Mouse (Mus musculus) midbrain, embryonic 11.5 days (tissue): ENCODE results near the gene Il12b. TPM values are rescaled to one million over a fixed set of nuclear protein-coding genes. Genes with fewer than 3 reads are reported as not detected.

ENCODE experiments used
- ATAC-seq: fragments of 200-750 bp; cut with Nextera tagmentation; 2 replicates; pipeline ENCODE4 v1.8.0; 2017; ENCODE audit warnings: moderate TSS enrichment, moderate library complexity; ENCODE audit not compliant: low FRiP score
- DNase-seq: peaks from one replicate; pipeline ENCODE4 v3.0.0; 2015; ENCODE audit warnings: low spot score; ENCODE audit errors: missing footprints
- H3K27ac ChIP-seq: fragments of 300-500 bp; sonication (generic); 2 replicates; pipeline ENCODE4 v1.5.1; 2014; ENCODE audit warnings: low read depth, low read length
- H3K27me3 ChIP-seq: fragments of 300-500 bp; sonication (generic); 2 replicates; pipeline ENCODE4 v1.6.1; 2014; ENCODE audit warnings: mild to moderate bottlenecking, low read length, moderate library complexity, mixed read lengths; ENCODE audit not compliant: control insufficient read depth, insufficient read depth
- H3K36me3 ChIP-seq: fragments of 300-500 bp; sonication (generic); 2 replicates; pipeline ENCODE4 v1.6.1; 2014; ENCODE audit warnings: mild to moderate bottlenecking, low read length, moderate library complexity, mixed read lengths; ENCODE audit not compliant: control insufficient read depth, insufficient read depth
- H3K4me1 ChIP-seq: fragments of 300-500 bp; sonication (generic); 2 replicates; pipeline ENCODE4 v1.6.1; 2014; ENCODE audit warnings: low read length; ENCODE audit not compliant: control insufficient read depth, insufficient read depth
- H3K4me2 ChIP-seq: fragments of 300-500 bp; sonication (generic); 2 replicates; pipeline ENCODE4 v1.6.1; 2014; ENCODE audit warnings: mild to moderate bottlenecking, moderate library complexity
- H3K4me3 ChIP-seq: fragments of 300-500 bp; sonication (generic); 2 replicates; pipeline ENCODE4 v1.5.1; 2014; ENCODE audit warnings: low read depth, low read length
- H3K9ac ChIP-seq: fragments of 300-500 bp; sonication (generic); 2 replicates; pipeline ENCODE4 v1.6.1; 2014; ENCODE audit warnings: low read length
- H3K9me3 ChIP-seq: fragments of 300-500 bp; sonication (generic); 2 replicates; pipeline ENCODE4 v1.6.1; 2016; ENCODE audit warnings: low read length; ENCODE audit not compliant: control insufficient read depth
- WGBS: fragments of 180-500 bp; shearing (Covaris S2); extraction: QIAGEN DNeasy Blood & Tissue Kit; methylation state at CpG from one replicate; pipeline ENCODE4 v1.1.7; 2014; 5-methylcytosine and 5-hydroxymethylcytosine counted together
- polyA plus RNA-seq: library from polyadenylated mRNA; unstranded; fragments of >200 nt; fragmentation: Nextera tagmentation; extraction: Ambion mirVana; gene quantifications from 2 replicates; pipeline ENCODE4 v1.2.1, GENCODE M21; 2014

The Il12b gene
- polyA plus RNA-seq, 1 experiment from 2014 or later: not detected

DNA sequence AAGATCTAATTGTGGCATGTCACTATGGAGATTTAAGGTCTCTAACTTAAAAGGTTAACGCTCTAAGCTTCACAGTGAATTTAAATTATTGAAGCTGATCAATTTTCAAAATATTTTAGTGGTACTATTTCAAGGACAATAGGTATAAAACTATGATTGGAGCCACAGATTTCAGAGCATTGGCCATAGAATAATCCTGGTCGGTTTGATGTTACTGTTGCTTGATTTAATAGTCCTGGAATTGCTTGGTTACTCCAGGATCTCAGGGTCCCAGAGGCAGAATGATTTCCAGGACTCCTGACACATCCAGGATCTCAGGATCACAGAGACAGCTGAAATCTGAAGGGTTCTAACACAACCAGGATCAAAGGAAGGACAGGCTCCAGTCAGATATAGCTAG is 12.8 kb upstream of the Il12b start:
- 87% methylated on average over 2 of the region's 2 CpGs for WGBS
- Histone ChIP-seq H3K36me3 (no peaks in the 10 kb centered on the region), H3K4me1 (peaks cover 2% of the 10 kb centered on the region; the same call in 1 of the 2 replicates), H3K4me3 (no peak overlapping the region), H3K27me3 (no peaks in the 10 kb centered on the region), H3K9me3 (no peaks in the 10 kb centered on the region), H3K4me2 (no peak overlapping the region), H3K9ac (no peak overlapping the region), H3K27ac (no peak overlapping the region)
- no peak for DNase-seq
- no peak for ATAC-seq

DNA sequence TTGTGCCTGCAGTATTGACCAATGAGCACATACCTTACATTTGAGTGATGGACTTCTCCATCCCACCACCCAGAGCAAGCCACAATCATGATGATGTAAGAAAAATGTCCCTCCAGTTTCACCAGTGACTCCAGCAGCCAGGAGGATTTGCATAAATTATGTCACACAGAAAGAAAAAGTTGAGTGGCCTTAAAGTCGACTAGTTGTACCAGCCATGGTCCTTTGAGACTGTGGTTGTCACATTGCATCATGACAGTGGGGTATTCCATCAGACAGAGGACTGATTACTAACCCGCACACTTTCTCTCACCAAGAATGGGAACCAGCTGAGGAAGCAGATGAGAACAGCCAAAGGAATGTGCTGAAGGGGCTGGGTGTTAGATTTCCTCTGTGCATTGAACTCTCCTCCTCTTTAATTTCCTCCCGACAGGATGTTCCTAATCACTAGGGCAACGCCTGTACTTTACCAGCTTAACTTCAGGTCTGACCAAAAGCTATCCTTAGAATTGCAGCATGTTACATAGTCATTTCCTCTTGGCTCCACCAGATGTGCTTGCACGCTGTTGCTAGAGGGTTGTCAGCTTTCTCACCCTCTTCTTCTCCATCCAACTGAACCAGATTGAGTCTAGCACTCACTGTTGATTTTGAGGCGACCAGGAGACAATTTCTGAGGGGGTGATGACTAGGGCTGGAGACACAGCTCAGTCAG is 9.7 kb upstream of the Il12b start:
- H3K27me3 ChIP-seq: no peaks in the 10 kb centered on the region
- DNase-seq: no peak
- H3K9ac ChIP-seq: no peak overlapping the region
- H3K4me1 ChIP-seq: peaks cover 2% of the 10 kb centered on the region; the same call in 1 of the 2 replicates
- no peak overlapping the region for H3K27ac ChIP-seq
- no peak for ATAC-seq
- no peak overlapping the region for H3K4me2 ChIP-seq
- H3K9me3 ChIP-seq: no peaks in the 10 kb centered on the region
- no peaks in the 10 kb centered on the region for H3K36me3 ChIP-seq
- H3K4me3 ChIP-seq: no peak overlapping the region
- 55% methylated on average over 6 of the region's 6 CpGs for WGBS

DNA sequence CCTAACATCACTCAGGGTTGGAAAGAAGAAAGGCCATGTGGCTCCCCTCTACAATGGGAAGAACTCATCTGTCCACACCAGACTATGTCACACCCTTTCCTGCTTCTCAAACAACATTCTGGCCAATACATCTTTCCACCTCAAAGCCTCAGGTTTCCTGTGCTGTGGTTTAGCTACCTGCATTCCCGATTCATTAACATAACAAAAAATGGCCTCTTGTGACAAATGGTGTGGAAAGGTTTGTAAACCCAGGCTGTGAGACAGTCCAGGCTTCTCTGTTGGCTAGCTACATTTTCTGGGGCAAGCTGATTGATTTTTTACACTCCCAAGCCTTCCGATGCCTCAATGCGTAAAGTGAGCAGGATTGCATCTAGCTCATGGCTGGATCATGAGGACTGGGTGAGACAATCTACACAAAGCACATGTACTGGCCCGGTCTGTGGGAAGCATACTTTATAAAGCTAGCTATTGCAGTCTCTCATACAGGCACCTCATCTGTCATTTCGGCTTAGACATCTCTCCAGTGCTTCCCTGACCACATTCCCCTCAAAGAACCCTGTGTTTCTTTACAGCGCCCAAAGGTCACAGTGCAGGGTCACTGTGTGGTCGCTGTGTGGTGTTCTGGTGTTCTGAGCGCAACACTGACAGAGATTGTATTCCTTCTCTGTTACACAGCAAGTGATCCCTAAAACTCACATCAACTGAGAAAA is 6.6 kb upstream of the Il12b start:
- Histone ChIP-seq H3K9ac (no peak overlapping the region), H3K4me2 (no peak overlapping the region), H3K27ac (no peak overlapping the region), H3K36me3 (no peaks in the 10 kb centered on the region), H3K9me3 (no peaks in the 10 kb centered on the region), H3K4me1 (peaks cover 2% of the 10 kb centered on the region; the same call in 1 of the 2 replicates), H3K4me3 (no peak overlapping the region), H3K27me3 (no peaks in the 10 kb centered on the region)
- 85% methylated on average over 8 of the region's 8 CpGs for WGBS
- ATAC-seq (no peak), DNase-seq (no peak)

DNA sequence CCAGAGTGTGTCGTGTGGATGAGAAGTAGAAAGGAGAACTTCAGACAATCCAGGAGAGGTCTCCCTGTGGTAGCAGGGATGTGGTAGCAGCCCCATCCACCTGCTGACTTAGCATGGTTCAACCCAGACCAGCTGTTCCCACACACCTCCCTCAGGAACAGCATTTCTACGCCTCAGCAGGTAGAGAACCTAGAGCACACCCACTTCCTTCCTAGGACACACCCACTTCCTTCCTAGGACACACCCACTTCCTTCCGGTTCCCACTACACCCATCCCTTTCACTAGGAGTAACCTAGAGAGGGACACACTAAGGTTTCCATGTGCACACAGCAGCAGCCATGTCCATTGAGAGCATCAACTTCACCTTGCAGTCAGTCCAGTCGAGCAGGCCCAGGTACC is 4.5 kb upstream of the Il12b start:
- ATAC-seq (no peak), DNase-seq (no peak)
- no peaks in the 10 kb centered on the region for H3K4me1 ChIP-seq
- H3K9me3 ChIP-seq: no peaks in the 10 kb centered on the region
- no peak overlapping the region for H3K4me3 ChIP-seq
- H3K4me2 ChIP-seq: no peak overlapping the region
- no peak overlapping the region for H3K9ac ChIP-seq
- H3K27ac ChIP-seq: no peak overlapping the region
- 84% methylated on average over 4 of the region's 4 CpGs for WGBS
- H3K27me3 ChIP-seq: no peaks in the 10 kb centered on the region
- no peaks in the 10 kb centered on the region for H3K36me3 ChIP-seq

DNA sequence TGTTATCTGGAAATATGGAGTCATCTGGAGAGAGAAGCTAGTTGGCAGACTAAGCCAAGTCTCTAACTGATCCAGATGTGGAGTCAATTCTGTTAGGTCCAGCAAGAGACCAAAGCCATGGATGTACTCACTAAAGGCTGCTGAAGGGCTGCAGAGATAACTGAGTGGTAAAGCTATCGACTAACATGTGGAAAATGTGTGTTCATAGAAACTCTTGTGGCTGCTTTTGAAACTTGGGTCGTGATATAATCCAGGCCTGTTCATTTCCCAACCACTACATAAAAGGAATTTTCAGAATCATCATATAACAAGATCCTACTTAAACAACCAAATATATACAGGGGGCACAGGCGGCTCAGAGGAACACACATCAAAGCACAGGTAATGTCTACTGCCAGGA is 2.3 kb upstream of the Il12b start:
- H3K4me2 ChIP-seq: no peak overlapping the region
- H3K4me3 ChIP-seq: no peak overlapping the region
- DNase-seq: no peak
- no peaks in the 10 kb centered on the region for H3K27me3 ChIP-seq
- no peaks in the 10 kb centered on the region for H3K36me3 ChIP-seq
- no peak overlapping the region for H3K9ac ChIP-seq
- H3K4me1 ChIP-seq: no peaks in the 10 kb centered on the region
- H3K27ac ChIP-seq: no peak overlapping the region
- 80% methylated on average over 3 of the region's 3 CpGs for WGBS
- no peak for ATAC-seq
- H3K9me3 ChIP-seq: no peaks in the 10 kb centered on the region

DNA sequence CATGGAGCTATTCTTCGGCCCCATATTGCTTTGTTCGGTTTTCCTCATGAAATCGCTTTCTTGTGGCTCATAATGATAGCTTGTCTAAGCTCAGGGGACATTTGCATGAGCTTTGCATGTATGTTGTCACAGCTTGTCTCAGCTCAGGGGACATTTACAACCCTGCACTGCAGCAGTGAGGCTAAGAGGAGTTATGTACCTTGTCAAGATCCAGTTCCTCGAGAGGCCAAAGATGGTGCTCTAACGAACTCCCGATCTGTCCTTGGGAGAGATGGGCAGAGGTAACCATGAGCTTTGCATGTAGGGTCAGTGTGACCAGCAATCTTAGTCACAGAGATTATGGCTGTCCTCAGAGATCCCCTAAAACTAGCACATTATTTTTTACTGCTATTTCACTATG is 1.5 kb upstream of the Il12b start:
- ATAC-seq (no peak), DNase-seq (peak; percentile 88)
- Histone ChIP-seq H3K27me3 (no peaks in the 10 kb centered on the region), H3K36me3 (no peaks in the 10 kb centered on the region), H3K4me3 (no peak overlapping the region), H3K4me2 (peak overlapping the region; percentile 65; the same call in 1 of the 2 replicates), H3K27ac (no peak overlapping the region), H3K9ac (no peak overlapping the region), H3K4me1 (no peaks in the 10 kb centered on the region), H3K9me3 (no peaks in the 10 kb centered on the region)
- WGBS: 73% methylated on average over 6 of the region's 6 CpGs

DNA sequence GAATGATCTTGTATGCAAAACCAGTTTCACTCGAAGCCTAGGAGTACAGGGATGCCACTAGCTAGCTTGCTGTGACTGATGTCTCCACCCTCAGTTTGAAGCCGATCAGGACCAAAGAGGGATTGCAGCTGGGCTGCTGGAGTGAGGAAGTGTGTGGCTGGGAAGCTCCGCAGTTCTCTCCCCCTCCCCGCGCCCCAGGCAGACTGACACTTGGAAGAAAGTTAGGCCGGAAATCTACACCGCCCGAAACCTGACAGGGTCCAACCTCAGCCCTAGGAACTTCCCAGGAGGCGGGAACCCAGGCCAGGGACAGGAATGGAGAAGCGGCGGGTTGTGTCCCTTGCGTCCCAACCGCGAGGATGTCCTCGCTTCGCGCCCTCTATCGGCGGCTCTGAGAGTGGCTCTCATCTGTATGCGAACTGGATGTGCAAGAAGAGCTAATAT is 1.1 kb upstream of the Il12b start:
- Histone ChIP-seq H3K4me1 (no peaks in the 10 kb centered on the region), H3K4me2 (peak overlapping the region; percentile 65), H3K9me3 (no peaks in the 10 kb centered on the region), H3K27ac (no peak overlapping the region), H3K27me3 (no peaks in the 10 kb centered on the region), H3K4me3 (peak overlapping the region; percentile 28; the same call in 1 of the 2 replicates), H3K36me3 (no peaks in the 10 kb centered on the region), H3K9ac (peak overlapping the region; percentile 62)
- 2% methylated on average over 18 of the region's 20 CpGs for WGBS
- peak; percentile 91 for ATAC-seq
- DNase-seq: peak; percentile 97

DNA sequence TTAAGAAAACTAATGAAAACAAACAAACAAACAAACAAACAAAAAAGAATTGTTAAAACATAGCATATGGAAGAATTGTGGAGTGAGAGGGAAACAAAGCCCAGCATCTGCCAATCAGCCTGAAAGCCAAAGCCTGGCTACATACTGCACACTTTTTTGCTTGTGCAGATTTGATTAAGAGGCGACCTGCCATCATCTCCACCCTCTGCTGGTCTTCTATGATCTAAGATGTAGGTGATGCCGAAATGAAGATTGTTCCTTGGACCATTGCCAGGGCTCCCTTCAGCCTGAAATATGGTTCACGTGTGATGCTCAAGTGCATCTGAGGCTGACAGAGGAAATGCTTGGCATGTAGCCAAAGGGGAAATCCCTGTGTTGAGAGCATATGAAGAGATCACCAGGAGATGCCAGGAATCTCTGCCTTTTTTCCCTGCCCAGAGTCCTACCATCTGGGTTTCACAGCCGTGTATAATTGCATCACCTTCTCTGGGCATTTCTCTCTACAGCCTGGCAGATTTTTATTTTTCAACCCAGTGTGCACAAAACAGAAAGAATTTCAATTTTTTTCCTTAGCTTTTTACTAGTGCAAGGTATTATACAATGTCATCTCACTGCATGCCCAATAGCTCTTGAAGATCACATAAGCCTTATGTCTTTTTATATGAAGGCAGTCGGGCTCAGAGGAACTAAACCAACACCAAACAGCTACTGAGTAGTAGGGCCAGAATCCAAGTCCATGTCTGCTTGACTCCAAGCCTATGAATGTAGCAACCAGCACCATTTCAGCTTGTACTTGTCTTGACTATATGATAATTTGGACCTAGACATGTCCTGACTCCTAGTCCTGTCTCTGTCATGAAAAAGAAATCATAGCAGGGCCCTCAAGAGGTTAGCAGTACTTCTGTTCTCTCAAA is 2.0 kb downstream of the Il12b start:
- Histone ChIP-seq H3K9me3 (no peaks in the 10 kb centered on the region), H3K36me3 (no peaks in the 10 kb centered on the region), H3K4me2 (no peak overlapping the region), H3K27me3 (peaks cover 5% of the 10 kb centered on the region; the same call in 1 of the 2 replicates), H3K4me3 (no peak overlapping the region), H3K9ac (no peak overlapping the region), H3K4me1 (no peaks in the 10 kb centered on the region; the same call in 1 of the 2 replicates), H3K27ac (no peak overlapping the region)
- DNase-seq: no peak
- no peak for ATAC-seq
- WGBS: 82% methylated on average over 5 of the region's 5 CpGs
